Mouse (Mus musculus): ENCODE results near the gene Cep57l1. TPM values are rescaled to one million over a fixed set of nuclear protein-coding genes. Genes with fewer than 3 reads are reported as not detected.

The Cep57l1 gene
- polyA plus RNA-seq, 1 experiment = 1.9 TPM

- TF ChIP-seq CTCF (conservative IDR thresholded peaks at IDR 0.05; ENCODE audit: insufficient read depth, insufficient read length, low read depth, low read length) (no peak), POLR2A (IDR thresholded peaks at IDR 0.05; ENCODE audit: low read depth, low read length) (no peak)
- H3K27me3 ChIP-seq (replicated peaks; ENCODE audit: control insufficient read depth, insufficient read depth, low read length) = no peaks in the 10 kb centered on the region
- WGBS = 93% methylated on average over 4 of the region's 4 CpGs
- no peak for DNase-seq
- H3K4me1 ChIP-seq (ENCODE audit: control insufficient read depth, insufficient read depth, low read length) = no peaks in the 10 kb centered on the region
- no peak overlapping the region for H3K4me3 ChIP-seq (ENCODE audit: insufficient read depth, low read depth, low read length)
- no peaks in the 10 kb centered on the region for H3K36me3 ChIP-seq (ENCODE audit: control insufficient read depth, insufficient read depth, low read length)
- no peak overlapping the region for H3K27ac ChIP-seq (ENCODE audit: insufficient read depth, low read depth, low read length)
These were observed 44.1 kb downstream of the Cep57l1 start for GRCm38 (mm10) chr10:41765586-41765985.

- H3K27ac ChIP-seq (ENCODE audit: insufficient read depth, low read depth, low read length) = no peak overlapping the region
- no peaks in the 10 kb centered on the region for H3K27me3 ChIP-seq (replicated peaks; ENCODE audit: control insufficient read depth, insufficient read depth, low read length)
- DNase-seq = no peak
- no peak overlapping the region for H3K4me3 ChIP-seq (ENCODE audit: insufficient read depth, low read depth, low read length)
- TF ChIP-seq POLR2A (IDR thresholded peaks at IDR 0.05; ENCODE audit: low read depth, low read length) = no peak
- no peaks in the 10 kb centered on the region for H3K4me1 ChIP-seq (ENCODE audit: control insufficient read depth, insufficient read depth, low read length)
- H3K36me3 ChIP-seq (ENCODE audit: control insufficient read depth, insufficient read depth, low read length) = no peaks in the 10 kb centered on the region
- WGBS = 86% methylated on average over 3 of the region's 3 CpGs
These were observed 45.8 kb downstream of the Cep57l1 start for GRCm38 (mm10) chr10:41763741-41764385.

- TF ChIP-seq POLR2A (IDR thresholded peaks at IDR 0.05; ENCODE audit: low read depth, low read length) (no peak), CTCF (conservative IDR thresholded peaks at IDR 0.05; ENCODE audit: insufficient read depth, insufficient read length, low read depth, low read length) (no peak)
- no peaks in the 10 kb centered on the region for H3K36me3 ChIP-seq (ENCODE audit: control insufficient read depth, insufficient read depth, low read length)
- WGBS = 82% methylated on average over 3 of the region's 3 CpGs
These were observed 48.8 kb downstream of the Cep57l1 start for GRCm38 (mm10) chr10:41760866-41761265.

GRCm38 (mm10) chr10:41758041-41758440 is 51.6 kb downstream of the Cep57l1 start:
- no peaks in the 10 kb centered on the region for H3K36me3 ChIP-seq (ENCODE audit: control insufficient read depth, insufficient read depth, low read length)
- no peak overlapping the region for H3K4me3 ChIP-seq (ENCODE audit: insufficient read depth, low read depth, low read length)
- TF ChIP-seq CTCF (conservative IDR thresholded peaks at IDR 0.05; ENCODE audit: insufficient read depth, insufficient read length, low read depth, low read length) (no peak), POLR2A (IDR thresholded peaks at IDR 0.05; ENCODE audit: low read depth, low read length) (no peak)
- H3K27ac ChIP-seq (ENCODE audit: insufficient read depth, low read depth, low read length) = no peak overlapping the region
- no peak for DNase-seq
- H3K4me1 ChIP-seq (ENCODE audit: control insufficient read depth, insufficient read depth, low read length) = no peaks in the 10 kb centered on the region
- H3K27me3 ChIP-seq (replicated peaks; ENCODE audit: control insufficient read depth, insufficient read depth, low read length) = no peaks in the 10 kb centered on the region

More at GRCm38 (mm10) chr10:41760866-41761265, 48.8 kb downstream of the Cep57l1 start:
- Histone ChIP-seq H3K4me3 (ENCODE audit: insufficient read depth, low read depth, low read length) (no peak overlapping the region), H3K4me1 (ENCODE audit: control insufficient read depth, insufficient read depth, low read length) (no peaks in the 10 kb centered on the region), H3K27me3 (replicated peaks; ENCODE audit: control insufficient read depth, insufficient read depth, low read length) (no peaks in the 10 kb centered on the region), H3K27ac (ENCODE audit: insufficient read depth, low read depth, low read length) (no peak overlapping the region)
- DNase-seq = no peak

GRCm38 (mm10) chr10:41757226-41757625 is 52.4 kb downstream of the Cep57l1 start:
- Histone ChIP-seq H3K36me3 (ENCODE audit: control insufficient read depth, insufficient read depth, low read length) (no peaks in the 10 kb centered on the region), H3K27ac (ENCODE audit: insufficient read depth, low read depth, low read length) (no peak overlapping the region), H3K4me1 (ENCODE audit: control insufficient read depth, insufficient read depth, low read length) (no peaks in the 10 kb centered on the region), H3K4me3 (ENCODE audit: insufficient read depth, low read depth, low read length) (no peak overlapping the region), H3K27me3 (replicated peaks; ENCODE audit: control insufficient read depth, insufficient read depth, low read length) (no peaks in the 10 kb centered on the region)
- DNase-seq = no peak
- TF ChIP-seq POLR2A (IDR thresholded peaks at IDR 0.05; ENCODE audit: low read depth, low read length) = no peak
- TF ChIP-seq CTCF (conservative IDR thresholded peaks at IDR 0.05; ENCODE audit: insufficient read depth, insufficient read length, low read depth, low read length) = no peak
- over 99% methylated on average over 5 of the region's 5 CpGs for WGBS

GRCm38 (mm10) chr10:41751867-41752480 is 57.7 kb downstream of the Cep57l1 start:
- Histone ChIP-seq H3K4me1 (ENCODE audit: control insufficient read depth, insufficient read depth, low read length) (no peaks in the 10 kb centered on the region), H3K27ac (ENCODE audit: insufficient read depth, low read depth, low read length) (no peak overlapping the region), H3K36me3 (ENCODE audit: control insufficient read depth, insufficient read depth, low read length) (no peaks in the 10 kb centered on the region), H3K27me3 (replicated peaks; ENCODE audit: control insufficient read depth, insufficient read depth, low read length) (no peaks in the 10 kb centered on the region), H3K4me3 (ENCODE audit: insufficient read depth, low read depth, low read length) (no peak overlapping the region)
- DNase-seq = no peak
- TF ChIP-seq POLR2A (IDR thresholded peaks at IDR 0.05; ENCODE audit: low read depth, low read length) = no peak
- WGBS = 78% methylated on average over 14 of the region's 14 CpGs

- Histone ChIP-seq H3K4me3 (ENCODE audit: insufficient read depth, low read depth, low read length) (no peak overlapping the region), H3K27me3 (replicated peaks; ENCODE audit: control insufficient read depth, insufficient read depth, low read length) (no peaks in the 10 kb centered on the region), H3K27ac (ENCODE audit: insufficient read depth, low read depth, low read length) (no peak overlapping the region), H3K4me1 (ENCODE audit: control insufficient read depth, insufficient read depth, low read length) (no peaks in the 10 kb centered on the region), H3K36me3 (ENCODE audit: control insufficient read depth, insufficient read depth, low read length) (no peaks in the 10 kb centered on the region)
- TF ChIP-seq CTCF (conservative IDR thresholded peaks at IDR 0.05; ENCODE audit: insufficient read depth, insufficient read length, low read depth, low read length) = no peak
- TF ChIP-seq POLR2A (IDR thresholded peaks at IDR 0.05; ENCODE audit: low read depth, low read length) = no peak
- 85% methylated on average over 3 of the region's 3 CpGs for WGBS
- no peak for DNase-seq
These were observed 60.4 kb downstream of the Cep57l1 start for GRCm38 (mm10) chr10:41749306-41749705.

Measured in kidney, adult 2 months (tissue).